Mouse (Mus musculus): ENCODE results near the gene AC109138.7. TPM values are rescaled to one million over a fixed set of nuclear protein-coding genes. Genes with fewer than 3 reads are reported as not detected.
A peak's percentile ranks its signal among the peaks of the same experiment; 100 is the strongest.

Gene AC109138.7
- total RNA-seq, 2 experiments from 2014 or later = not detected

- intact Hi-C loops (cut with DNase I) = no loop called here
- peak; percentile 89 for DNase-seq (ENCODE audit: low spot score)
Measured at GRCm38 (mm10) chr19:4191528-4192250, 22.5 kb upstream of the AC109138.7 start, which contains the start of gene Ppp1ca. Gene Ppp1ca (plus strand): TSS chr19:4192065.

- no peak for DNase-seq (ENCODE audit: low spot score)
- intact Hi-C loops (cut with DNase I) = no loop called here
Measured at GRCm38 (mm10) chr19:4192251-4192985, 21.7 kb upstream of the AC109138.7 start.

GRCm38 (mm10) chr19:4193129-4193528, 21.0 kb upstream of the AC109138.7 start:
- no peak for DNase-seq (ENCODE audit: low spot score)
- intact Hi-C loops (cut with DNase I) = no loop called here

GRCm38 (mm10) chr19:4194021-4194724, 20.0 kb upstream of the AC109138.7 start:
- no peak for DNase-seq (ENCODE audit: low spot score)
- intact Hi-C loops (cut with DNase I) = no loop called here

DNA sequence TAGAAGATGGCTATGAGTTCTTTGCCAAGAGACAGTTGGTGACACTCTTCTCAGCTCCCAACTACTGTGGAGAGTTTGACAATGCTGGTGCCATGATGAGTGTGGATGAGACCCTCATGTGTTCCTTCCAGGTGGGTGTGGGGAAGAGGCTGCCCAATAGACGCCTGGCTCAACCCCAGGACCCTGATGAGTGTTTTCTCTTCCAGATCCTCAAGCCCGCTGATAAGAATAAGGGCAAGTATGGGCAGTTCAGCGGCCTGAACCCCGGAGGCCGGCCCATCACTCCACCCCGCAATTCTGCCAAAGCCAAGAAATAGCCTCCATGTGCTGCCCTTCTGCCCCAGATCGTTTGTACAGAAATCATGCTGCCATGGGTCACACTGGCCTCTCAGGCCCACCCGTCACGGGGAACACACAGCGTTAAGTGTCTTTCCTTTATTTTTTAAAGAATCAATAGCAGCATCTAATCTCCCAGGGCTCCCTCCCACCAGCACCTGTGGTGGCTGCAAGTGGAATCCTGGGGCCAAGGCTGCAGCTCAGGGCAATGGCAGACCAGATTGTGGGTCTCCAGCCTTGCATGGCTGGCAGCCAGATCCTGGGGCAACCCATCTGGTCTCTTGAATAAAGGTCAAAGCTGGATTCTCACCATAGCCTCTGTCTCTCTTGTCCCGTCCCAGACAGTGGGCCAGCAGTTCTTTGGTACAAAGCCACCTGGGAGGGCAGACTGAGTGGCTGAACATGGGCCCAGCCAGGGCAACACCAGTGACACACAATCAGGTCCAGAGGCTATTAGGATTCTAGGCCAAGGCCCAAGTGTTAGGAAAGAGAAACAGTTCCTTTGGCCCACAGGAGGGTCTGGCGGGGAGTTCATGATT, 19.1 kb upstream of the AC109138.7 start:
- intact Hi-C loops (cut with DNase I) = no loop called here
- DNase-seq (ENCODE audit: low spot score) = no peak

DNA sequence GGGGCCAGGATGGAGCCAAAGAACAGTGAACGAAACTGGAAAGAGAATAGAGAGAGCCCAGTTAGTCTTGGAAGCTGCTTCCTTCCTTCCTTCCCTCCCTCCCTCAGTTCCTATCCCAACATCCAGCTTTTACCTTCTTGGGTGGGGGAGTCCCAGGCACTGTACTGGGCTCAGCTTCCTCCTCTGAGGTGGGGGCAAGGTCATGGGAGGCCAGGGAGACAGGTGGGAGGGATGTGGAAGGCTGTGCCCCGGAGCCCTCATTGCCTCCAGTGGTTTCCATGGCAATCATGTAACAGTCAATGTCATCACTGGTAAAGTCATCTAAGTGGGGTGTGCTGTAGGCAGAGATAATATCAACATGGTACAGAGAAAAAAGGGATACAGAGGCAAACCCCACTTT, 18.1 kb upstream of the AC109138.7 start:
- intact Hi-C loops (cut with DNase I) = no loop called here
- no peak for DNase-seq (ENCODE audit: low spot score)

GRCm38 (mm10) chr19:4196548-4196947, 17.6 kb upstream of the AC109138.7 start:
- DNase-seq (ENCODE audit: low spot score) = no peak
- intact Hi-C loops (cut with DNase I) = no loop called here

GRCm38 (mm10) chr19:4197180-4197579, 17.0 kb upstream of the AC109138.7 start:
- intact Hi-C loops (cut with DNase I) = no loop called here
- DNase-seq (ENCODE audit: low spot score) = no peak

DNA sequence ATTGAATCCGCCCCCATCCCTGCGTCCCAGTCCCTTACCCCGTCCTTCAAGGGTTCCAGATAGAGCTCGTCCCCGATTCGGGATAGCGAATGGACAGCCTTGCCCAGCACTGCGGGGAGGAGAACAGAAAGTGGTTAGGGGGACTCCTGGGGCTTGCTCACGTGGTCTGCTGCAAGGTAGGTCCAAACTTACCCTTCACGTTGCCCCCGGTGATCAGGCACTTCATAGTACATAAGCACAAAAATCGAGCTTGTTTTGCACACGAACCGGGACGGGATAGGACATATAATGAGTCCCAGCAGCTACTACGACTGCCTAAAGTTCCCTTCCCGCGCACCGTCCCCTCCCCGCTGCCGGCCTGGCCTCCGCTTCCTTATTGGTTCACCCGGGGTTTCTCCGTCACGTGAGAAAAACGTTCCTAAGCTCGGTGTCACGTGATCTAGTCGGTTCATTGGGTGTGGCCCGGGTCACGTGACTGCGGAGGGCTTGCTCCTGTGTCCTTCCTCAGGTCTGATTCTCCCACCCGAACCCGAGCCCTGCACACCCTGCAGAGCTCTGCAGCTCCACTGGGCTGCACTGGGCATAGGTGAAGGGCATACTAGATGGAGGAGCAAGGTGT, 12.8 kb upstream of the AC109138.7 start, which contains the start of gene Rad9a:
Gene Rad9a (minus strand): TSS at position 372 of the 619 bp plus-strand sequence.
- intact Hi-C loops (cut with DNase I) = loop anchor here (5.0 kb wide), 1 partner anchor 34 kb away; no protein-coding TSS in a partner anchor

DNA sequence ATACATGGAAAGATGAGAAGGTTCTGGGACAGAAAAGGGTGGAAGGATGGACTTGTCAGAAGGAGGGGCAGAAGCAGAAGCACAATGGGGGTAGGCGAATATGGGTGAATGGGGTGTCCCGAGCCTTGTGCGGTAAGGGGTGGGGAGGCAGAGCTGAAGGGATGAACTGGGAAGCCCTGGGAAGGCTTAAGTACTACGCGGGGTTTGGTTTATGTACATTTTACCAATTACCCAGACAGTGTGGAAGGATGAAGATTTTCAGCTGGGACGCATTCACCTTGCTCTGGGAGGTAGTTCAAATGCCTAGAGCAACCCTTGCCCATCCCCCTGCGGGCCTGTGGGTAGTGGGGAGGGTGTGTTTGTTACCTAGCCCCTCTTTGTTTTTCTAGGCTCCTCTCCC, 12.0 kb upstream of the AC109138.7 start:
- DNase-seq (ENCODE audit: low spot score) = no peak
- intact Hi-C loops (cut with DNase I) = loop anchor here (5.0 kb wide), 1 partner anchor 35 kb away; no protein-coding TSS in a partner anchor

More for the DNA sequence above, 12.8 kb upstream of the AC109138.7 start, which contains the start of gene Rad9a:
- peak; percentile 93 for DNase-seq (ENCODE audit: low spot score)

- intact Hi-C loops (cut with DNase I) = loop anchor here (5.0 kb wide), 1 partner anchor 36 kb away; no protein-coding TSS in a partner anchor
- no peak for DNase-seq (ENCODE audit: low spot score)
Measured at GRCm38 (mm10) chr19:4203148-4203547, 11.0 kb upstream of the AC109138.7 start.

- no peak for DNase-seq (ENCODE audit: low spot score)
Measured at GRCm38 (mm10) chr19:4203604-4204326, 10.4 kb upstream of the AC109138.7 start.

DNA sequence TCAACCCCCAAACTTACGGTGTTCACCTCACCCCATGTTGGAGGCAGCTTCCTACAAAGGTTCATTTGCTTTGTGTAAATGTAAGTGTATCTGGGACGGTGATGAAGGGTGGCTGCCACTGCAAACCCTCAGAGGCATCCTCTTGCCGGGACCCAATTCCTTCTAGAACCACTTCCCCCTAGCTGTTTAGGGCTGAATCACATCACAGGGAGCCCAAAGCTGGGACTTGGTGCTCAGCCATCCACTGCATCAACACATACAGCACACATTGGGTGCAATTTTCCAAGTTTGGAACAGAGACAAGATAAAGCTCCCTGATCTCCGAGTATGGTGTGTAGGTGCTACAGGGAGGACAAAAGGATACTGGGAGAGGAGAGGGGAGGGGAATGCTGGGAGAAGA, 9.3 kb upstream of the AC109138.7 start:
- intact Hi-C loops (cut with DNase I) = loop anchor here (5.0 kb wide), 2 partner anchors 38 to 102 kb away; partner anchors contain the start of gene Grk2
- DNase-seq (ENCODE audit: low spot score) = no peak

More at GRCm38 (mm10) chr19:4203604-4204326, 10.4 kb upstream of the AC109138.7 start:
- intact Hi-C loops (cut with DNase I) = loop anchor here (5.0 kb wide), 1 partner anchor 36 kb away; no protein-coding TSS in a partner anchor

DNA sequence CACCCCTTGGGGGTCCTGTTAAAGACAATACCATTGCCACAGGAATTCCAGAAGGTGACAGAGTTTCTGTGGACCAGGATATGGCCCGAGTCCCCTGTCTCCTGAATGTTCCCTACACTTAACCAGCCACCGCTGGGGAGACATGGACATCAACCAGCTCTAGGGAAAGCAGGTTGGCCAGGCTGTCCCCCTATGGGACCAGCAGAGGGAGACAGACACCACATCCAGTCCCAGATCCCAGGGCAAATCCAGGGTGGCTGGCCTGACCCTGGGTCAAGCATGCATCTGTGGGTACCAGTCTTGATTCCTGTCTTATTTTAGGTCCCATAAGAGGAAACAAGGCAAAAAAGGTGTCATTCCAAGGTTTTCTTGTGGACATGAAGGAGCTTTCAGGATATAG, 7.2 kb upstream of the AC109138.7 start:
- DNase-seq (ENCODE audit: low spot score) = no peak
- intact Hi-C loops (cut with DNase I) = loop anchor here (1.0 to 5.0 kb wide), 3 partner anchors 21 to 100 kb away; partner anchors contain the start of gene Grk2

DNA sequence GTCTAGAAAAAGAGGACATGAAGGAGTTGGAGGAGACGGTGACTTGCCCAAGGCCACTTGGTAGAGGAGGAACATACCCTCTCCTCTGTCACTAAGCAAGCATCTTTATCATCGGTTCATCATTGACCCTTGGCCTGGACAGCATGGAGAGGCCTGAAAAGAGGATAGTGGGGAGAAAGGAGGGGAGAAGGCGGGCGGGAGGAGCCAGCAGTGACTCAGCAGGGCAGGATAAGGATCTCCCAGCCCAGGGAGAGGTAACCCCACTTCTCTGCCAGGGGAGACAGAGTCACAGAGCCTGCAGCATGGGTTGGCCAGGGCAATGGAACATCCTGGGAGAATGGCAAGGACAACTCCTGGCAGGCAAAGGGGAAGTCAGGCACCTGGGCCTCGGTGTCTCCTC, 5.6 kb upstream of the AC109138.7 start:
- intact Hi-C loops (cut with DNase I) = loop anchor here (5.0 kb wide), 1 partner anchor 99 kb away; the partner anchor contains the start of gene Grk2
- DNase-seq (ENCODE audit: low spot score) = no peak

DNA sequence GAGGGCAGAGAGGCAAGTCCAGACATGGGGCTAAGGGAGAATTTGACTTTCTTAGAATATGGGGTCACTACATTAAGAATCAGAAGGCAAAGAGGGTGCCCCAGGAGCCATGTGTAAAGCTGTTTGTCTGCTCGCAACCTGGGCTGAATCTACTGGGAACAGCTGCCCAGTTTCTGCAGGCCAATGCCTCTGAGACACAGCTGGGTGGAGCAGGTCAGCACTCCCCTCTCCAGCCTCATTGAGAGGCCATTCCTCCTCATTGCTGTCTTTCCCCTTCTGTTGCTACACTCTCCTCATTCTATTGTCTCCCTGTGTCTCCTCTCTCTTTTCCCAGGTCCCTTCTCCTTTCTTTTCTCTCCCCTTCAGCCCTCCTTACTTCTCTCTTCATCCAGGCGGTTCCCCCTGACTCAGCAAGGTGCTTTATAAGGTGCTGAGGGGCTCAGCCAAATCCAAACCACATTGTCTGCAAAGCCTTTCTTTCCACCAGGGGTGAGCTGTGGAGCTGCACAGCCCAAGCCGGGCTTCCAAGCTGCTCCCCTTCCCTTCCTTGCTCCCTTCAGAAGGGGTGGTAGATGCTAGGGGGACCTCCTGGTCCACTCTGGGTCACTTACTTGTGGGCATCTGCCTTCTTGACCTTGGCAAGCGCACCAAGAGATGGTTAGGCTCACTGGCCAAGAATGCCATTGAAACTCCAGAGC, 2.1 kb upstream of the AC109138.7 start:
- no peak for DNase-seq (ENCODE audit: low spot score)
- intact Hi-C loops (cut with DNase I) = no loop called here

DNA sequence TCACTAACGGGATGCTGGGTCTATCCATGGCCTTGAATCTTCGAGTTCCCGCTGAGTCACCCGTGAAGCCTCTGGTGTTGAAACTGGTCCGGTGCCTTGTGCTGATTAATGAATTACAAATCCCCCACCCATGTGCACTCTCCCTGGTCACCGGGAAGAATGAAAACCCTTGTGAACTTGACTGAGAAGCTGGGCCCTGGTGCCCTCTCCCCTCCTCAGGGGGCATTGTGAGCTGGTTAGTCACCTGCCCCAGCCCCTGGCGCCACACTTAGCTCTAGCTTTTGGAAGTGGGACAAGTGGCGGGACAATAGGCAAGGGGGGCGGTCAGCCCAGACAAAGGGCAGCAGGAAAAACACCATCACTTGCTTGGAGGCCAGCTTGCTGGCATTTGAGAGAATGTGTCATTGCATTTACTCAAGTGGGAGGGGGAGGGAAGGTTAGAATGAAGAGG, 608 bp upstream of the AC109138.7 start:
- intact Hi-C loops (cut with DNase I) = no loop called here
- no peak for DNase-seq (ENCODE audit: low spot score)

Data from heart, postnatal 25 days (tissue).